Mouse (Mus musculus): ENCODE data around the gene Prelid3b. TPM values are rescaled to one million over a fixed set of nuclear protein-coding genes. Genes with fewer than 3 reads are reported as not detected.
A peak's percentile ranks its signal among the peaks of the same experiment; 100 is the strongest.

Gene Prelid3b
- total RNA-seq, 2 experiments from 2014 or later, result 59.8 to 72.3 TPM

- intact Hi-C loops (cut with DNase I), result loop anchor here (10.0 kb wide), 1 partner anchor 321 kb away; the partner anchor contains the start of gene Npepl1
- peak; percentile 16 to 27 for DNase-seq
Observed at GRCm38 (mm10) chr2:174436076-174436701, 36.7 kb downstream of the Prelid3b start.

GRCm38 (mm10) chr2:174434943-174435342 is 37.9 kb downstream of the Prelid3b start:
- DNase-seq, result no peak
- intact Hi-C loops (cut with DNase I), result loop anchor here (10.0 kb wide), 1 partner anchor 320 kb away; the partner anchor contains the start of gene Npepl1

GRCm38 (mm10) chr2:174428996-174429591 is 43.8 kb downstream of the Prelid3b start:
- no peak for DNase-seq
- intact Hi-C loops (cut with DNase I), result no loop called here

GRCm38 (mm10) chr2:174428076-174428835 is 44.6 kb downstream of the Prelid3b start:
- intact Hi-C loops (cut with DNase I), result no loop called here
- no peak for DNase-seq

- no peak for DNase-seq
- intact Hi-C loops (cut with DNase I), result no loop called here
Observed at GRCm38 (mm10) chr2:174426856-174427255, 46.0 kb downstream of the Prelid3b start.

GRCm38 (mm10) chr2:174424301-174425085 is 48.4 kb downstream of the Prelid3b start:
- intact Hi-C loops (cut with DNase I), result no loop called here

GRCm38 (mm10) chr2:174421107-174421506 is 51.8 kb downstream of the Prelid3b start:
- intact Hi-C loops (cut with DNase I), result no loop called here
- DNase-seq, result no peak

More at GRCm38 (mm10) chr2:174424301-174425085, 48.4 kb downstream of the Prelid3b start:
- no peak for DNase-seq

GRCm38 (mm10) chr2:174415731-174416310 is 57.1 kb downstream of the Prelid3b start, which contains the start of gene Nelfcd:
Nelfcd (plus strand) TSS chr2:174415804.
- intact Hi-C loops (cut with DNase I), result loop anchor here (5.0 kb wide), 2 partner anchors 84 to 104 kb away; no protein-coding TSS in a partner anchor

More at GRCm38 (mm10) chr2:174415731-174416310, 57.1 kb downstream of the Prelid3b start, which contains the start of gene Nelfcd:
- peak; percentile 96 to 97 for DNase-seq

Other genes with a start within 250 kb of the Prelid3b start
- 1,000 to 10,000 TPM; 1,353 to 1,383 TPM for gene Gnas, start 188.8 kb downstream of the Prelid3b start, total RNA-seq (2021)
- gene Gm20721, start 126.4 kb downstream of the Prelid3b start, total RNA-seq (2021), result 1 to 10 TPM; 1.7 to 1.8 TPM
- gene Nelfcd, start 57.3 kb downstream of the Prelid3b start, total RNA-seq (2021), result 10 to 100 TPM; 37.7 to 38.8 TPM
- gene Ctsz, start 34.0 kb downstream of the Prelid3b start, total RNA-seq (2021), result 10 to 100 TPM; 36.6 to 42.1 TPM
- 1 to 10 TPM; 2.0 TPM for gene Tubb1, start 22.4 kb downstream of the Prelid3b start, total RNA-seq (2021)
- 1,000 to 10,000 TPM; 1,334 to 1,389 TPM for gene Atp5e, start 9.0 kb downstream of the Prelid3b start, total RNA-seq (2021)
- gene Zfp831, start 170.5 kb upstream of the Prelid3b start, total RNA-seq (2021), result under 1 TPM; 0.07 to 0.12 TPM

Data from heart, postnatal 14 days (tissue).